Mouse (Mus musculus) gastrocnemius, adult 2 months (tissue): ENCODE measurements around the gene Atg16l2. TPM values are rescaled to one million over a fixed set of nuclear protein-coding genes. Genes with fewer than 3 reads are reported as not detected.
A peak's percentile ranks its signal among the peaks of the same experiment; 100 is the strongest.

ENCODE experiments used
- DNase-seq: peaks from one replicate; pipeline ENCODE4 v3.0.0; 2022
- H3K27ac ChIP-seq: fragments of 200-600 bp; 2 replicates; pipeline ENCODE4 v1.8.1; 2022; ENCODE audit warnings: mild to moderate bottlenecking
- H3K4me3 ChIP-seq: fragments of 200-600 bp; 2 replicates; pipeline ENCODE4 v1.8.1; 2022; ENCODE audit warnings: mild to moderate bottlenecking, moderate library complexity
- CTCF ChIP-seq: fragments of 200-600 bp; IDR thresholded peaks from 2 replicates; pipeline ENCODE4 v1.8.1; 2022; ENCODE audit warnings: antibody characterized with exemption, mild to moderate bottlenecking, moderate library complexity
- intact Hi-C: fragments of 180-260 bp; cut with DNase I; formaldehyde crosslinking; loops from one replicate; pipeline ENCODE4 v1.15.1; 2025
- total RNA-seq, 2 experiments: library from RNA; stranded (reverse); gene quantifications; 2 replicates each; pipeline ENCODE4 v1.2.3; 2021

The Atg16l2 gene
- total RNA-seq, 2 experiments from 2014 or later: 8.0 to 12.0 TPM

GRCm38 (mm10) chr7:101317014-101317413 lies 15.0 kb upstream of the Atg16l2 start, which contains the start of gene Stard10:
TSS of gene Stard10 (plus strand) at chr7:101317086.
- DNase-seq: no peak
- Histone ChIP-seq H3K4me3 (no peak within 1 kb of the TSS), H3K27ac (no peak within 1 kb of the TSS)
- intact Hi-C loops: no loop called here
- no peak for TF ChIP-seq CTCF

DNA sequence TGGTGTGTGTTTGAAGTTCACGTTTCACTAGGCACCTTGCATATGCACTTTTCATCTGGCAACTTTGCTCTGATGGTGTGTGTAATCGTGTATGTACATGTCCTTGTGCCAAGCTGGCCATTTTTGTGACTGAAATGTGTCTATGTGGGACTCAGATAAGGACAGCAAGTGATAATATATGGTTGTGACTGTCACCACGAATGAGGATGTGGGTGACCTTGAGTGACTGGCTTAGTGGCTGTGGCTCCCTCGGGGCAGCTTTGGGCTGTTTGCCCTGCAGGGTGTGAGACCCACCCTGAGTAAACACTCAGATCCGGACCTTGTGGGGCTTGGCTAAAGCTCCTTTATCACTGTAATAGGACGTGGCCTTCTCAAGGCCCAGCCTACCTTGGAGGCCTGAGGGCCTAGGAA lies 14.5 kb upstream of the Atg16l2 start:
- intact Hi-C loops: no loop called here
- DNase-seq: no peak
- H3K4me3 ChIP-seq: no peak overlapping the region
- no peak overlapping the region for H3K27ac ChIP-seq
- TF ChIP-seq CTCF: no peak

DNA sequence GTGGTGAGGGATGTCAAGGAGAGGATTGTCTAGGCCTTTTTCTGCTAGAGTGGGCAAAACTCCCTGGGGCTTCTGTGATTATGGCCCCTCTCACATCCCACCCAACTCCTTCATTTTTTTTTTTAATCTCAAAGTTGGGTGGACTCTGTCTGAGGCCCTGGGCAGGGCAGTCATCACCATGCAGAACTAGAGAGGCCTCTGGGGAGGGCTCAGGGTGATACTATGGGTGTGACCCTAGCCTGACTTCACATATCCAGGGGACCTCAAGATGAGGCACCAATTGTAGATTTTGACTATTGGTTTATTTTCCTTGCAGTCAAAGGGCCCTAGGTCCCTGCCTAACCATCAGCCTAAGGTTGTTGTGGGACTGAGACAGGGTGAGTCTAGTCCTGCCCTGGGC lies 13.6 kb upstream of the Atg16l2 start:
- intact Hi-C loops: no loop called here
- Histone ChIP-seq H3K4me3 (no peak overlapping the region), H3K27ac (no peak overlapping the region)
- no peak for DNase-seq
- no peak for TF ChIP-seq CTCF

- Histone ChIP-seq H3K4me3 (no peak overlapping the region), H3K27ac (peak overlapping the region; percentile 81)
- intact Hi-C loops: no loop called here
- no peak for DNase-seq
- TF ChIP-seq CTCF: no peak
Observed at GRCm38 (mm10) chr7:101314396-101314795, 12.3 kb upstream of the Atg16l2 start.

- TF ChIP-seq CTCF: no peak
- intact Hi-C loops: no loop called here
- no peak for DNase-seq
Observed at GRCm38 (mm10) chr7:101313033-101313432, 11.0 kb upstream of the Atg16l2 start.

DNA sequence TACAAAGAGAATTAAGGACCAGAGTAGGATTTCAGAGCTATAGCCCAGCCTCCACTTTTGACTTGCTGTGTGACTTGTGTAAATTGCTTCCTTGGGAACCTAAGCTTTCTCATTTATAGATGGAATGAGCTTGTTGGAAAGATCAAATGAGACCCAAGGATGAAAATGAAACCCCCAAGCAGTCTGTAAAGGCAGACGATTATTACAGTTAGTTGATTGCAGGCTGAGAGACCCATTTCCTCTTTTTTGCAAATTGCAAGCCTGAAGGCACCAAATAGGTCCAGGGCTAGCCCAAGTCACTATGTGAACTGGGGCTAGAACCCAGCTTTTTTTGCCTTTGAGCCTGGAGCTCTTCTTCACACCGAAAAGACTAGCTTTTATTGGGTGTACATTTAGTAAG lies 9.0 kb upstream of the Atg16l2 start:
- intact Hi-C loops: loop anchor here (2.0 kb wide), 1 partner anchor 102 kb away; no protein-coding TSS in a partner anchor
- H3K27ac ChIP-seq: peak overlapping the region; percentile 98
- no peak for DNase-seq
- TF ChIP-seq CTCF: no peak
- H3K4me3 ChIP-seq: peak overlapping the region; percentile 82

More at GRCm38 (mm10) chr7:101313033-101313432, 11.0 kb upstream of the Atg16l2 start:
- Histone ChIP-seq H3K4me3 (no peak overlapping the region), H3K27ac (no peak overlapping the region)

GRCm38 (mm10) chr7:101310327-101311028 lies 8.4 kb upstream of the Atg16l2 start:
- intact Hi-C loops: loop anchor here (1.0 to 2.0 kb wide), 3 partner anchors 8 to 102 kb away; partner anchors contain the start of gene Atg16l2
- TF ChIP-seq CTCF: no peak; the same call in 1 of the 2 replicates
- DNase-seq: peak; percentile 98
- peak overlapping the region; percentile 98 for H3K27ac ChIP-seq
- peak overlapping the region; percentile 82 for H3K4me3 ChIP-seq

DNA sequence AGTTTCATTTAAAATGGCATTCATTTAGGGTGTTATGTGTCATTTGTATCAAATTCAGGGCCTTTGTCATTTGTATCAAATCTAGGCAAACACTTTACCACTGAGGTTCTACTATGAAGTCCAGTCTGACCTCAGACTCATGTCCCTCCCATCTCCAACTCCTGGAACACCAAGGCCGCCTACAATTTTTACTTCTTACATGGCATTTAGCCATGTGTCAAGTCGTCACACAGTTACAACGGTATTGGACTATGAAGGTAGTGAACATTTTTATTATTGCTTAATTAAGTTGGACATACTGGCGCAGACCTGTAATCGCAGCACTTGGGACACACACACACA lies 7.9 kb upstream of the Atg16l2 start:
- Histone ChIP-seq H3K27ac (peak overlapping the region; percentile 98), H3K4me3 (peak overlapping the region; percentile 82)
- intact Hi-C loops: loop anchor here (1.0 to 2.0 kb wide), 3 partner anchors 8 to 103 kb away; partner anchors contain the start of gene Atg16l2
- no peak for DNase-seq
- no peak for TF ChIP-seq CTCF

- Histone ChIP-seq H3K27ac (no peak overlapping the region), H3K4me3 (no peak overlapping the region)
- intact Hi-C loops: no loop called here
- no peak for DNase-seq
- TF ChIP-seq CTCF: no peak
Observed at GRCm38 (mm10) chr7:101306841-101307240, 4.8 kb upstream of the Atg16l2 start.

DNA sequence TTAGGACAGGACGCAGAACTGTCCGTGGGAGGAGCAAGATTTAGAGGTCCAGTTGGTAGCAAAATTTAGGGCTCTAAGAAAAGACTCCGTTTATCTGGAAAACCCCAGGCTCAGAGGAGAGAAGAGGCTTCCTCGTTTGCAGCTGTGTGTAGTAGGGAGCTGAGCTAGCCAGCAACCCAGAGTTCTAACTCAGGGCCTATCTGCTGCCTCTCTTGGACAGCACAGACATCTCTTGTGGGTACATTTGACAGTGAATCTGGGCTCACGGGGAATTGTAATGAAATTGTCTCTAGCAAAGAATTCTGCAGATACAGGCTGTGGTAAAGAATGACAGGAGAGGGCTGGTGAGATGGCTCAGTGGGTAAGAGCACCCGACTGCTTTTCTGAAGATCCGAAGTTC lies 640 bp upstream of the Atg16l2 start:
- no peak for TF ChIP-seq CTCF
- peak overlapping the region; percentile 96 for H3K27ac ChIP-seq
- intact Hi-C loops: loop anchor here (1.0 kb wide), 1 partner anchor 8 kb away; no protein-coding TSS in a partner anchor
- H3K4me3 ChIP-seq: peak overlapping the region; percentile 87
- no peak for DNase-seq

GRCm38 (mm10) chr7:101301361-101301880 lies 630 bp downstream of the Atg16l2 start:
- no peak for DNase-seq
- Histone ChIP-seq H3K27ac (peak overlapping the region; percentile 96), H3K4me3 (peak overlapping the region; percentile 87)
- intact Hi-C loops: no loop called here
- no peak for TF ChIP-seq CTCF

DNA sequence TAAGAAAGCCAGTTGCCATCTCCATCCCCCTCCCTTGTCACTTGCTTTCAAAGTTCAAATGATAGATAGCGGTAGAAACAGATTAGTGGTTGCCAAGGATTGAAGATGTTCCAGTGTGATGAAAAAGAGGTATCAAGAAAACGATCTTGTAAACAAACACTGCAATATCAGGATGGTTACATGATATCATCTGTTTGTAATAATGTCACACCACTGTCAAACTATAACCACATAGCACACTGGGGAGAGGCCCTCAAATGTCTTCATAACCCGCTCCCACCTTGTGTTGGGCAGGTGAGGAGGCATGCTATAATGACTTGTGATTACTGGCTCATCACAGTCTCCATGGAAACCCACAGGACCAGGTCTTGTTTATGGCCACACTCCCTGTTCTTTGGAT lies 3.7 kb downstream of the Atg16l2 start:
- no peak overlapping the region for H3K4me3 ChIP-seq
- no peak overlapping the region for H3K27ac ChIP-seq
- TF ChIP-seq CTCF: no peak
- no peak for DNase-seq
- intact Hi-C loops: no loop called here

GRCm38 (mm10) chr7:101297023-101297405 lies 5.0 kb downstream of the Atg16l2 start:
- intact Hi-C loops: no loop called here
- no peak overlapping the region for H3K27ac ChIP-seq
- DNase-seq: no peak

More at GRCm38 (mm10) chr7:101297023-101297405, 5.0 kb downstream of the Atg16l2 start:
- no peak for TF ChIP-seq CTCF
- no peak overlapping the region for H3K4me3 ChIP-seq
